Mouse (Mus musculus): ENCODE measurements at regions not wholly inside any gene's neighbourhood (a gene's known extent, or its start where the extent isn't known, plus 50 kb on each side); places are given as distances from the start of the nearest gene placed in this dataset.
"Not testable (repeated sequence)": the region's sequence is repeated elsewhere in the genome, so short reads cannot be mapped to it uniquely, and the experiment has no call there.

GRCm38 (mm10) chrX:63991127-63991526 lies 160.9 kb downstream of the Gm6760 start:
- DNase-seq (ENCODE audit: extremely low spot score in 1 of 2, low spot score in 2 of 2) = peak in 1 of 2 experiments; percentile 21

DNA sequence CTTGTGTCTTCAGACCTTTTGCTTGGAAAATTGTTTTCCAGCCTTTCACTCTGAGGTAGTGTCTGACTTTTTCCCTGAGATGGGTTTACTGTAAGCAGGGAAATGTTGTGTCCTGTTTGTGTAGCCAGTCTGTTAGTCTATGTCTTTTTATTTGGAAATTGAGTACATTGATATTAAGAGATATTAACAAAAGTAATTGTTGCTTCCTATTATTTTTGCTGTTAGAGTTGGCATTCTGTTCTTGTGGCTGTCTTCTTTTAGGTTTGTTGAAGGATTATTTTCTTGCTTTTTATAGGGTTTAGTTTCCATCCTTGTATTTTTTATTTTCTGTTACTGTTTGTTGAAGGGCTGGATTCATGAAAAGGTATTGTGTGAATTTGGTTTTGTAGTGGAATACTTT lies 179.6 kb downstream of the Gm6760 start:
- H3K27ac ChIP-seq; H3K4me3 ChIP-seq; intact Hi-C loops (cut with DNase I); DNase-seq (ENCODE audit: extremely low spot score in 1 of 2, low spot score in 2 of 2): not testable (repeated sequence)

More at GRCm38 (mm10) chrX:63991127-63991526, 160.9 kb downstream of the Gm6760 start:
- peak; percentile 52 for TF ChIP-seq CTCF (IDR thresholded peaks at IDR 0.05)
- H3K27ac ChIP-seq = no peak overlapping the region
- intact Hi-C loops (cut with DNase I) = no loop called here
- H3K4me3 ChIP-seq = no peak overlapping the region

Measured in left cerebral cortex, adult 2 months (tissue).